Mouse (Mus musculus): ENCODE results near the gene Mdfi. TPM values are rescaled to one million over a fixed set of nuclear protein-coding genes. Genes with fewer than 3 reads are reported as not detected.
"Not testable (repeated sequence)": the region's sequence is repeated elsewhere in the genome, so short reads cannot be mapped to it uniquely, and the experiment has no call there.

Mdfi gene
- total and polyA plus RNA-seq, 2 experiments: 0.65 to 2.9 TPM

DNA sequence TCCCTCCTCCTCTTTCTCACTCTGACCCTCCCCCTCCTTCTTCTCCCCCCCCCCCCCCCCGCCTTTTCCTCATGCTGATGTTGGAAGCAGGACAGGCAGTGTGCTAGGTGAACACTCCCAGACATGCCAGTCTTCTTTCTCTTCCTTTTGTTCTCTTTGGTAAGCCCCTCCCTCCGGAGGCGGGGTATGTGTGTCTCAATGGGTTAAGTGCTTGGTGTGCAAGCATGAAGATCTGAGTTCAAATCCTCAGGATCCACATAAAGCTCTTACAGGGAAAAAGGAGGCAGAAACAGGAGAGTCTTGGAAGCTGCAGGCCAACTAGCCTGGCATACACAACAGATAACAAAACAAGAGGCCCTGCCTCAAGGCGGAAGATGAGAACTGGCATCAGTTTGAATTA, 18.8 kb upstream of the Mdfi start:
- 79% methylated on average over 4 of the region's 4 CpGs for WGBS
- Histone ChIP-seq H3K4me3 (ENCODE audit: insufficient read depth, low read depth, low read length) (no peak overlapping the region), H3K4me1 (ENCODE audit: control insufficient read depth, insufficient read depth, low read length) (peaks cover 4% of the 10 kb centered on the region; the same call in 1 of the 2 replicates), H3K27ac (replicated peaks; ENCODE audit: insufficient read depth, low read depth, low read length) (no peak overlapping the region), H3K27me3 (ENCODE audit: control insufficient read depth, insufficient read depth, low read length) (no peaks in the 10 kb centered on the region), H3K79me2 (ENCODE audit: control insufficient read depth, insufficient read depth, low read length) (no peaks in the 10 kb centered on the region), H3K9ac (ENCODE audit: low read depth, low read length) (no peak overlapping the region), H3K36me3 (ENCODE audit: control insufficient read depth, insufficient read depth, low read length) (no peaks in the 10 kb centered on the region)
- TF ChIP-seq POLR2A (IDR thresholded peaks at IDR 0.05; ENCODE audit: extremely low read depth, insufficient read depth, low read length): no peak
- TF ChIP-seq CTCF (IDR thresholded peaks at IDR 0.05; ENCODE audit: low read depth, low read length): no peak
- DNase-seq (ENCODE audit: extremely low read depth, low read depth, low spot score): no peak

DNA sequence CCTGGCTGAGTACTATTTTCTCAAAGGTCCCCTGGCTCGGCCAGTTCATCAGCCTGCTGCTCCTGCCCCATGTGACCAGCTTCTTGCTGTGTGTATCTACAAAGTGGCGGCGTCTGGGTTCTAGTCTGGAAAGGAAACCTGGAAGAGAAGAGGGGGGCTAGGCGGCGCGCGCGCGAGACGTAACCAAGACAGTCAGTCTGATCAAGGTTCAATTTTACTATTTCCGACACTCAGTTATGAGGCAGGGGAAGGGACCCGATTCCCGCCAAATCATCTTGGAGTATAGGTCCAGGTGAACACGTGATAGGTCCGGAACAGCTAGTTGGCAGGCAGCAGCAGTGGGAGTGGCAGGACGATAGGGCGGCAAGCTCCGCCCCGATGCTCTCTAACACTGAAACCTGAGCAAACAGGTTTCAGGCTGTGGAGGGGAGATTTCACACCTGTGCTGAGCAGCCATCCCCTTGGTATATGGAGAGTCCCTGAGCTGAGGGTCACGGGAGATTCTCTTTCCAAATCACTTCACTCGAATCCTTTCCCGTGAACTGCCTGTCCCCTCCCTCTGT, 17.4 kb upstream of the Mdfi start:
- not testable (repeated sequence) for H3K4me3 ChIP-seq (ENCODE audit: insufficient read depth, low read depth, low read length); H3K4me1 ChIP-seq (ENCODE audit: control insufficient read depth, insufficient read depth, low read length); H3K27ac ChIP-seq (replicated peaks; ENCODE audit: insufficient read depth, low read depth, low read length); H3K27me3 ChIP-seq (ENCODE audit: control insufficient read depth, insufficient read depth, low read length); H3K79me2 ChIP-seq (ENCODE audit: control insufficient read depth, insufficient read depth, low read length); H3K36me3 ChIP-seq (ENCODE audit: control insufficient read depth, insufficient read depth, low read length); H3K9ac ChIP-seq (ENCODE audit: low read depth, low read length)
- WGBS: 7% methylated on average over 22 of the region's 22 CpGs
- DNase-seq (ENCODE audit: extremely low read depth, low read depth, low spot score): peak; percentile 54

GRCm38 (mm10) chr17:47850639-47851314, 16.3 kb upstream of the Mdfi start:
- Histone ChIP-seq H3K27me3 (ENCODE audit: control insufficient read depth, insufficient read depth, low read length) (no peaks in the 10 kb centered on the region), H3K4me1 (ENCODE audit: control insufficient read depth, insufficient read depth, low read length) (peaks cover 4% of the 10 kb centered on the region; the same call in 1 of the 2 replicates), H3K79me2 (ENCODE audit: control insufficient read depth, insufficient read depth, low read length) (no peaks in the 10 kb centered on the region), H3K4me3 (ENCODE audit: insufficient read depth, low read depth, low read length) (no peak overlapping the region), H3K9ac (ENCODE audit: low read depth, low read length) (no peak overlapping the region), H3K36me3 (ENCODE audit: control insufficient read depth, insufficient read depth, low read length) (no peaks in the 10 kb centered on the region), H3K27ac (replicated peaks; ENCODE audit: insufficient read depth, low read depth, low read length) (no peak overlapping the region)
- no peak for DNase-seq (ENCODE audit: extremely low read depth, low read depth, low spot score)
- 87% methylated on average over 7 of the region's 7 CpGs for WGBS
- TF ChIP-seq POLR2A (IDR thresholded peaks at IDR 0.05; ENCODE audit: extremely low read depth, insufficient read depth, low read length) (no peak), CTCF (IDR thresholded peaks at IDR 0.05; ENCODE audit: low read depth, low read length) (no peak)

GRCm38 (mm10) chr17:47850035-47850434, 15.5 kb upstream of the Mdfi start:
- no peaks in the 10 kb centered on the region for H3K27me3 ChIP-seq (ENCODE audit: control insufficient read depth, insufficient read depth, low read length)
- H3K9ac ChIP-seq (ENCODE audit: low read depth, low read length): no peak overlapping the region
- DNase-seq (ENCODE audit: extremely low read depth, low read depth, low spot score): peak; percentile 27
- no peaks in the 10 kb centered on the region for H3K79me2 ChIP-seq (ENCODE audit: control insufficient read depth, insufficient read depth, low read length)
- H3K36me3 ChIP-seq (ENCODE audit: control insufficient read depth, insufficient read depth, low read length): no peaks in the 10 kb centered on the region
- 68% methylated on average over 3 of the region's 3 CpGs for WGBS
- H3K27ac ChIP-seq (replicated peaks; ENCODE audit: insufficient read depth, low read depth, low read length): no peak overlapping the region
- H3K4me1 ChIP-seq (ENCODE audit: control insufficient read depth, insufficient read depth, low read length): peaks cover 5% of the 10 kb centered on the region; the same call in 1 of the 2 replicates
- no peak for TF ChIP-seq CTCF (IDR thresholded peaks at IDR 0.05; ENCODE audit: low read depth, low read length)
- TF ChIP-seq POLR2A (IDR thresholded peaks at IDR 0.05; ENCODE audit: extremely low read depth, insufficient read depth, low read length): no peak
- no peak overlapping the region for H3K4me3 ChIP-seq (ENCODE audit: insufficient read depth, low read depth, low read length)

DNA sequence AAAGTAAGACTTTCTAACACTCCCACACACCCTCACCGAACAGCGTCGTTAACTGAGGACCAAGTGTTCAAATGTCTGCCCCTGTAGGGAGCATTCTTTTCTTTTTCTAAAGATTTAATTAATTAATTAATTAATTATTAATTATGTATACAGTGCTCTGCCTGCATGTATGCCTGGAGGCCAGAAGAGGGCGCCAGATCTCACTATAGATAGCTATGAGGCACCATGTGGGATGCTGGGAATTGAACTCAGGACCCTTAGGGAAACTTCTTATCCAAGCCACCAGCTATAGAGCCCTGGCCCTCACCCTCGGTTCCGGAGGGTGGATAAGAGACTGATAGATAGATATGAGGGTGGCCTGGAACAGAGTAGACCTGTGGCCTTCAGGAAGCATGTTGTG, 13.5 kb upstream of the Mdfi start:
- no peak overlapping the region for H3K27ac ChIP-seq (replicated peaks; ENCODE audit: insufficient read depth, low read depth, low read length)
- H3K4me3 ChIP-seq (ENCODE audit: insufficient read depth, low read depth, low read length): no peak overlapping the region
- TF ChIP-seq CTCF (IDR thresholded peaks at IDR 0.05; ENCODE audit: low read depth, low read length): peak; percentile 29; the same call in 1 of the 2 replicates
- TF ChIP-seq POLR2A (IDR thresholded peaks at IDR 0.05; ENCODE audit: extremely low read depth, insufficient read depth, low read length): no peak
- H3K4me1 ChIP-seq (ENCODE audit: control insufficient read depth, insufficient read depth, low read length): peaks cover 5% of the 10 kb centered on the region; the same call in 1 of the 2 replicates
- no peaks in the 10 kb centered on the region for H3K27me3 ChIP-seq (ENCODE audit: control insufficient read depth, insufficient read depth, low read length)
- no peaks in the 10 kb centered on the region for H3K36me3 ChIP-seq (ENCODE audit: control insufficient read depth, insufficient read depth, low read length)
- no peaks in the 10 kb centered on the region for H3K79me2 ChIP-seq (ENCODE audit: control insufficient read depth, insufficient read depth, low read length)
- no peak for DNase-seq (ENCODE audit: extremely low read depth, low read depth, low spot score)
- 89% methylated on average over 6 of the region's 6 CpGs for WGBS
- no peak overlapping the region for H3K9ac ChIP-seq (ENCODE audit: low read depth, low read length)

DNA sequence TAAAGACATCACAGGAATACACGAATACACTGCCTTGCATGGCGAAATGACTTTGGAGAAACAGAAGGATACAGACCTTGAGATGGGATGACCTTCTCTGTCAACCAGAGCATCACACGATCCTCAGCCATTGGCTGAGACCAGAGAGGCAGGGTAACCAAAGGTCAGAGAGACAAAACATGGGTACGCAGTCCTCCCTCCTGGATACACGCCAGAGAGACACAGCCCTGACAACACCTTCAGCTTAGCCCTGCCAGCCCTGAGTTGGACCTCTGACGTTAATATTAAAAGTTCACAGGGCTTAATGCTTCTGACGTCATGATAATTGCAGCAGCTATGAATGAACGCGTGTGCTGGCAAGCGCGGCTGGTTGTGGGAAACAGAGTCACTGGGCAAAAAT, 11.1 kb upstream of the Mdfi start:
- no peaks in the 10 kb centered on the region for H3K36me3 ChIP-seq (ENCODE audit: control insufficient read depth, insufficient read depth, low read length)
- H3K27ac ChIP-seq (replicated peaks; ENCODE audit: insufficient read depth, low read depth, low read length): no peak overlapping the region
- no peak overlapping the region for H3K4me3 ChIP-seq (ENCODE audit: insufficient read depth, low read depth, low read length)
- no peak overlapping the region for H3K9ac ChIP-seq (ENCODE audit: low read depth, low read length)
- H3K4me1 ChIP-seq (ENCODE audit: control insufficient read depth, insufficient read depth, low read length): peaks cover 4% of the 10 kb centered on the region; the same call in 1 of the 2 replicates
- no peaks in the 10 kb centered on the region for H3K27me3 ChIP-seq (ENCODE audit: control insufficient read depth, insufficient read depth, low read length)
- WGBS: 44% methylated on average over 11 of the region's 11 CpGs
- TF ChIP-seq CTCF (IDR thresholded peaks at IDR 0.05; ENCODE audit: low read depth, low read length) (no peak), POLR2A (IDR thresholded peaks at IDR 0.05; ENCODE audit: extremely low read depth, insufficient read depth, low read length) (no peak)
- DNase-seq (ENCODE audit: extremely low read depth, low read depth, low spot score): peak; percentile 88
- H3K79me2 ChIP-seq (ENCODE audit: control insufficient read depth, insufficient read depth, low read length): no peaks in the 10 kb centered on the region
